Mouse (Mus musculus) midbrain, embryonic 11.5 days (tissue): ENCODE measurements at regions not wholly inside any gene's neighbourhood (a gene's known extent, or its start where the extent isn't known, plus 50 kb on each side); places are given as distances from the start of the nearest gene placed in this dataset.

ENCODE experiments used
- ATAC-seq: fragments of 200-750 bp; cut with Nextera tagmentation; 2 replicates; pipeline ENCODE4 v1.8.0; 2017; ENCODE audit warnings: moderate TSS enrichment, moderate library complexity; ENCODE audit not compliant: low FRiP score
- DNase-seq: peaks from one replicate; pipeline ENCODE4 v3.0.0; 2015; ENCODE audit warnings: low spot score; ENCODE audit errors: missing footprints
- H3K27ac ChIP-seq: fragments of 300-500 bp; sonication (generic); 2 replicates; pipeline ENCODE4 v1.5.1; 2014; ENCODE audit warnings: low read depth, low read length
- H3K27me3 ChIP-seq: fragments of 300-500 bp; sonication (generic); 2 replicates; pipeline ENCODE4 v1.6.1; 2014; ENCODE audit warnings: mild to moderate bottlenecking, low read length, moderate library complexity, mixed read lengths; ENCODE audit not compliant: control insufficient read depth, insufficient read depth
- H3K36me3 ChIP-seq: fragments of 300-500 bp; sonication (generic); 2 replicates; pipeline ENCODE4 v1.6.1; 2014; ENCODE audit warnings: mild to moderate bottlenecking, low read length, moderate library complexity, mixed read lengths; ENCODE audit not compliant: control insufficient read depth, insufficient read depth
- H3K4me1 ChIP-seq: fragments of 300-500 bp; sonication (generic); 2 replicates; pipeline ENCODE4 v1.6.1; 2014; ENCODE audit warnings: low read length; ENCODE audit not compliant: control insufficient read depth, insufficient read depth
- H3K4me2 ChIP-seq: fragments of 300-500 bp; sonication (generic); 2 replicates; pipeline ENCODE4 v1.6.1; 2014; ENCODE audit warnings: mild to moderate bottlenecking, moderate library complexity
- H3K4me3 ChIP-seq: fragments of 300-500 bp; sonication (generic); 2 replicates; pipeline ENCODE4 v1.5.1; 2014; ENCODE audit warnings: low read depth, low read length
- H3K9ac ChIP-seq: fragments of 300-500 bp; sonication (generic); 2 replicates; pipeline ENCODE4 v1.6.1; 2014; ENCODE audit warnings: low read length
- H3K9me3 ChIP-seq: fragments of 300-500 bp; sonication (generic); 2 replicates; pipeline ENCODE4 v1.6.1; 2016; ENCODE audit warnings: low read length; ENCODE audit not compliant: control insufficient read depth
- WGBS: fragments of 180-500 bp; shearing (Covaris S2); extraction: QIAGEN DNeasy Blood & Tissue Kit; methylation state at CpG from one replicate; pipeline ENCODE4 v1.1.7; 2014; 5-methylcytosine and 5-hydroxymethylcytosine counted together

DNA sequence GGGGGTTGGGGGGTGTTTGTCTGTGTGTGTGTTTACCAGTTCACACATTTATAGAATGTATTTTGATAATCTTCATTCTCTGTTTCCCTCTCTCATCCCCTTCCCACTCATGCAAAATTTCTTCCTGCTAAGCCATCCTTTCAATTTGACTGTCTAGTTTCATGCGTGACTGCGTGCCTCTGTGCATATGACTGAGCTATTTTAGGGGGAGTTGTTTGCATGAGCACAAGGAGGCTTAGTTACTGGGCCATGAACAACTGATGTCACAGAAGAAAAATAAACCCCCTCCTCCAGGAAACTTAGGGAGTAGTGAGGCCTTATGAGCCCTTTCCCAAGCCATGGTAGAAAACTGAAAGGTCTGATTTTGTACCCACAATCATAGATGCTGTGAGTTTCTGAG lies 103.1 kb downstream of the Trib2 start:
- no peak overlapping the region for H3K4me3 ChIP-seq
- no peaks in the 10 kb centered on the region for H3K36me3 ChIP-seq
- H3K27ac ChIP-seq = no peak overlapping the region
- no peaks in the 10 kb centered on the region for H3K27me3 ChIP-seq
- no peak overlapping the region for H3K9ac ChIP-seq
- no peak for ATAC-seq
- no peak overlapping the region for H3K4me2 ChIP-seq
- 89% methylated on average over 2 of the region's 2 CpGs for WGBS
- peak; percentile 76 for DNase-seq
- H3K4me1 ChIP-seq = no peaks in the 10 kb centered on the region
- H3K9me3 ChIP-seq = no peaks in the 10 kb centered on the region

DNA sequence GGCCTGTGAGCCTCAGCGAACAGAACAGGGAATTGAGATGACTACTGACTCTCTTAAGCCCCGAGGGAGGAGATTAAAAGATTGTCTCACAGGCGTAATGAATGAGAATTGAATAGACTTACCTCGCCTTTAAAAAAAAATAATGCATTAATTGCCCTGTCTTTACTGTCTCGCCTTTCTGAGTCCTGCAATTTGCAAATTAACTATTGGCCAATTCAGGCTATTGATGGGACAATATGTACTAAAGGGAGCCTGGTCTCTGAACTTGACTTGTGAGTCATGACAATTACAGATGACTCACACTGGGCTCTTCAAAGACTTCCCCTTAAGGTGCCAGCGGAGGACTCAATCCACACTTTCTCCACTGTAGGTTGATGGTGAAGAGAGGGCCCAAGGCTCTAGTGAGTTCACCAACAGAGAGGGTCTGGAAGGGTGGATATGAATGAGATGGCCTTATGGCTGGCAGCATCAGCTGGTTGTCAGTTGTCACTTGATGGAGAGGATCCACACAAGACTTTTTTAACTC lies 109.1 kb downstream of the Trib2 start:
- Histone ChIP-seq H3K4me1 (no peaks in the 10 kb centered on the region), H3K4me3 (no peak overlapping the region), H3K9me3 (no peaks in the 10 kb centered on the region), H3K27ac (no peak overlapping the region), H3K9ac (no peak overlapping the region), H3K4me2 (no peak overlapping the region), H3K36me3 (no peaks in the 10 kb centered on the region), H3K27me3 (no peaks in the 10 kb centered on the region)
- 77% methylated on average over 6 of the region's 6 CpGs for WGBS
- ATAC-seq = no peak
- no peak for DNase-seq

DNA sequence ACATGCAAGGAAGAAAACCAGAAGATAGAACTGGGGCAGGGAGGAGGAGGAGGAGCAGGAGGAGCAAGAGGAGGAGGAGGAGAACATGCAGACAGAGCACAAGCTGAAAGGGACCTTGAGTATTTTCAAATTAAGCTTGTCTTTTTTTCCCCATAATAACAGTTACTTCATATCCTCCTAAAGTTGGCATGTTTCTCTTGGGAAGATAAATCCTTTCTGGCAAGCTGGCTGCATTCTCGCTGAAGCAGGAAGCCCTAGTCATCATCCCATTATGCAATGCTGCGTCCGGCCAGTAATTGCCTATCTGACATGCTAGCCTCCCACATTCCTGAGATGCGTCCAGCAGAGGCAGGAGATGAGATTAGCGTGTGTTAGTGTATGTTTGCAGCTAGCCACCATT lies 112.3 kb downstream of the Trib2 start:
- DNase-seq = no peak

DNA sequence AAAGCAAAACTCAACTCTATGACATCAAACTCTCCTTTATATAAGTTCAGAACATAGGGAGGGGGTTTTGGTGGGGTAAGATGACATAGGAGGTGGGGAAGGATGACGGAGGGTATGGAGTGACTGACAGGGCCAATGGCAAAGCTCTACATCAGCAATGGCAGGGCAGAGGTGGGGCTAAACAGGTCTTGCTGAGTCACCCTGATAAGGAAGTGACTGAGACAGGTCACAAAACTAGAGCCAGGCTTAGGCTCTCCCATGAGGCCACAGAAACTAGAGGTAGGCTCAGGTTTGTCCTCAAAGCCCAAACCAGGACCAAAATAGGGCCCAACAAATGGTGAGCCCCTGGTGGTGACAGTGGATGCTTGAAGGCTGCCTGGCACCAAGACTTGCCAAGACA lies 114.6 kb downstream of the Trib2 start:
- DNase-seq (no peak), ATAC-seq (no peak)
- Histone ChIP-seq H3K4me3 (no peak overlapping the region), H3K27ac (no peak overlapping the region), H3K4me2 (no peak overlapping the region), H3K4me1 (no peaks in the 10 kb centered on the region), H3K27me3 (no peaks in the 10 kb centered on the region), H3K9me3 (no peaks in the 10 kb centered on the region), H3K9ac (no peak overlapping the region), H3K36me3 (no peaks in the 10 kb centered on the region)
- WGBS = 92% methylated on average over 1 of the region's 1 CpGs

More for the DNA sequence above, 112.3 kb downstream of the Trib2 start:
- H3K9ac ChIP-seq = no peak overlapping the region
- H3K27me3 ChIP-seq = no peaks in the 10 kb centered on the region
- no peak for ATAC-seq
- no peaks in the 10 kb centered on the region for H3K36me3 ChIP-seq
- no peak overlapping the region for H3K27ac ChIP-seq
- H3K4me1 ChIP-seq = no peaks in the 10 kb centered on the region
- no peak overlapping the region for H3K4me3 ChIP-seq
- no peak overlapping the region for H3K4me2 ChIP-seq
- 48% methylated on average over 5 of the region's 5 CpGs for WGBS
- no peaks in the 10 kb centered on the region for H3K9me3 ChIP-seq

DNA sequence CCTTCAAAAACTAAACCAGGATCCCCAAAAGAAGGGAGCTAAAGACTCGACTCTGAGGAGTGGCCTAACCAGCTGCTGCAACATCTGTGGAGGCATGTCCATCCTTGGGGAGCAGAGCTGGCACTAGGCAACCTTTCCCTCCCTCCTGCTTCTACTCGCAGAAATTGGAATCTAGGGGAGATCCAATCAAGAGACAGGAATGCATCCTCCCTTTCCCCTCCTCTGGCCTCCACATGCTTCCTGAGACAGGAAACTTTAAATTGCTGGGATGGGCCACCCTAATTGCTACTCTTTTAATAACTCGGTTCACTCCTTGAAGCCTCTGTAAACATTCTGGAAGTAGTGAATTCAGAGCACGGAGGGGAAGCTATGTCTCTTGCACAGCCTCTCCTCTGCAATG lies 117.9 kb downstream of the Trib2 start:
- Histone ChIP-seq H3K36me3 (no peaks in the 10 kb centered on the region), H3K9ac (no peak overlapping the region), H3K4me1 (no peaks in the 10 kb centered on the region), H3K27me3 (no peaks in the 10 kb centered on the region), H3K4me2 (no peak overlapping the region), H3K4me3 (no peak overlapping the region), H3K27ac (no peak overlapping the region), H3K9me3 (no peaks in the 10 kb centered on the region)
- DNase-seq = no peak
- no peak for ATAC-seq
- 65% methylated on average over 4 of the region's 4 CpGs for WGBS

DNA sequence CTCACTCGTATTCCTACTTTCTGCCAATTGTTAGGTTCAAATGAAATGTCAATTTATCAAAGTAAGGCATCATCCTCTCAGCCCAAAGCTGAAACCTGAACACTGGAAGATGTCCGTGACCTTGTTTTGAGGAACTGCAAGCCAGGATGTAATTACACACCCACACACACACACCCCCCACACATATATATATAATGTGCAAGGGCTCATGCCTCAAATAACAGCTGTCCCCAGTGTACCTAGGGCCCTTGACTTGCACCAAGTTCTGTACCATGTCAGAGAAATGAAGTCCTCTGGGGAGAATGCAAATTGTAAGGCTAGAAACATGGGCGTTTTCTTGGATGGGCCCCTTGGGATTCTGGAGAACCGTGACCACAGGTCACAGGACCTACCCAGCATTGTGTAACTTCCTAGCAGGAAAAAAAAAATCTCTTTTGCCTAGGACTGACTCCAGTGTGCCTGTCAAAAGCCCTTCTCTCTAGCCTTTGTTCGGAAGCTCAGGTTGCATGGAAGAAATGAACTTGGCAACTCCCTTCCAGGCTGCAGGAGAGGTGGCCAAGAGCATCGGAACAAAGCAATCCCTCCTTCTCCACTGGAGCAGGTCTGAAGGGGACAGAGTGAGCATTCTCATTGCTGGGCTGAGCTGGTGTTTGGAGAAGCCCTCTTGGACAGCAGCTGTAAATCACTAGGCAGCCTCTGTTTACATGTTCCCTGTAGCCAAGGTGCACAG lies 118.5 kb downstream of the Trib2 start:
- Histone ChIP-seq H3K4me2 (no peak overlapping the region), H3K27ac (no peak overlapping the region), H3K4me1 (no peaks in the 10 kb centered on the region), H3K36me3 (no peaks in the 10 kb centered on the region), H3K9me3 (no peaks in the 10 kb centered on the region), H3K9ac (no peak overlapping the region), H3K4me3 (no peak overlapping the region), H3K27me3 (no peaks in the 10 kb centered on the region)
- ATAC-seq = no peak
- DNase-seq = no peak
- WGBS = 73% methylated on average over 6 of the region's 6 CpGs

DNA sequence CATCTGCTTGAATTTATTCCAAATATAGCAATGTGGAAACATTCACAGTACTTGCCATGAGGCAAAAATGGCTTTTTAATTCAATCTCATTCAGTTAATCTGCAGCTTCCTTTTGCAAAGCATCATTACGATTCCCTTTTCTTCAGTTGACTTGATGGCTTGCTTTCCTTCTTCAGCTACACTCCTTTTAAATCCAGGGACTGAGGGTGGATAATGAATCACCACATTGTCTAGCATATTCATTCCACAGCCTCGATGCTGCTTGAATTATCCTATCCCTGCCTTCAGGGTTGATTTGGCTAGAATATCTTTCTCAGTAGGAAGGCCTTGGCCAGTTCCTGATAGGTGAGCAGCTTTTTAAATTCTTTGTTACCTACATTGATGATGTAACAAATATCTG lies 128.4 kb downstream of the Trib2 start:
- WGBS = 87% methylated on average over 2 of the region's 2 CpGs

DNA sequence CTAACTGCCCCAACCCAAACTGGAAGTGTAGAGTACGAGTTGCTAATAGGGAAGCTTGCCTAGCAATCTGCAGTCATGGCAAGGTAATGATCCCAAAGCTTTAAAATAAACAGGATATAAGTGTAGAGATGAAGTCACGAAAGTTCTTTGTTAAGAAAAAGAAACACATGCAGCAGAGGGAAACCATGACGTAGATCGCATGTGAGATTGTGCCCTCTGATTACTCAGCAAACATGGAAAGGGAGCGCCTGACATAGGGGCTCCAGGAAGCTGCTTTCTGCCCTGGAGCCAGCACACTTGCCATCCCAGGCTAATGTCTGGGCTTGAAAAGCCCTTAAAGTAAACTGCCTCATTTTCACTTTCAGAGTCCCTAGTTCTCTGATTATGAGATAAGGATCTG lies 132.4 kb downstream of the Trib2 start:
- Histone ChIP-seq H3K9ac (no peak overlapping the region), H3K27ac (no peak overlapping the region), H3K4me1 (no peaks in the 10 kb centered on the region), H3K9me3 (no peaks in the 10 kb centered on the region), H3K4me2 (no peak overlapping the region), H3K4me3 (no peak overlapping the region), H3K36me3 (no peaks in the 10 kb centered on the region), H3K27me3 (no peaks in the 10 kb centered on the region)
- no peak for DNase-seq
- no peak for ATAC-seq
- 86% methylated on average over 5 of the region's 5 CpGs for WGBS

More for the DNA sequence above, 128.4 kb downstream of the Trib2 start:
- ATAC-seq (no peak), DNase-seq (no peak)
- H3K4me2 ChIP-seq = no peak overlapping the region
- no peaks in the 10 kb centered on the region for H3K4me1 ChIP-seq
- no peaks in the 10 kb centered on the region for H3K27me3 ChIP-seq
- no peaks in the 10 kb centered on the region for H3K9me3 ChIP-seq
- H3K9ac ChIP-seq = no peak overlapping the region
- no peak overlapping the region for H3K4me3 ChIP-seq
- no peak overlapping the region for H3K27ac ChIP-seq
- no peaks in the 10 kb centered on the region for H3K36me3 ChIP-seq

DNA sequence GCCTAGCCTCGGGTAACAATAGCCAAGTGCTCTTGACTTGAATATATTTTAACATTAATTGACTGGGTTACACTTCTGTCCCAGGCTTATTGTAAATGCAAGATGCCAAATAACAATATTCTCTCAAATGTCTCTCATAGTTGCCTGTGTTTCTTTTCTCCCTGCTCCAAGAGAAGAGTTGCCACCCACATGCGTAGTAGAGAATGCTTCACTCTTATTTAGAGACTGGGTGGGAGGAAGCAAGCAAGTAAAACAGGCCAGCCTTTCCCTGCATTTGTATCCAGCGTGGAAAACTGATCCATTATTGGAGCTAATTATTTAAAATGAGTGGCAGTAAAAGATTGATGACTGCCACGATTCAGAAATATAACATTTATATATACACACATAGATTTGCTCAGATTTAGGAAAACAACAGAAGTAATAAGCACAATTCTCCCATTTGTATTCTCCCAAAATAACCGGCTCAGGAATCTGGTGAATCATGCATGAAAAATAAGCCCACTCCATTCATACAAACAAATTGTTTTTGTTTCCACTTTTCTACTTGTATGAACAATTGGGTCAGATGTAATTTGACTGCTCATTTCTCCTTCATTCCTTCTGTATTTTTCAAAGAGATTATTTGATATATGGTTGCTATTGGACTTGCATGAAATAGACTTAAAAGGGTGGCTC lies 134.9 kb downstream of the Trib2 start:
- H3K4me3 ChIP-seq = no peak overlapping the region
- H3K36me3 ChIP-seq = no peaks in the 10 kb centered on the region
- no peak for ATAC-seq
- no peak for DNase-seq
- H3K27ac ChIP-seq = no peak overlapping the region
- no peaks in the 10 kb centered on the region for H3K4me1 ChIP-seq
- H3K4me2 ChIP-seq = no peak overlapping the region
- 91% methylated on average over 5 of the region's 5 CpGs for WGBS
- H3K9ac ChIP-seq = no peak overlapping the region
- no peaks in the 10 kb centered on the region for H3K27me3 ChIP-seq
- no peaks in the 10 kb centered on the region for H3K9me3 ChIP-seq
